Mouse (Mus musculus) kidney, postnatal 14 days (tissue): ENCODE measurements at regions not wholly inside any gene's neighbourhood (a gene's known extent, or its start where the extent isn't known, plus 50 kb on each side); places are given as distances from the start of the nearest gene placed in this dataset.

Experiments used
- DNase-seq: peaks from one replicate; pipeline ENCODE4 v3.0.0; 2022; ENCODE audit warnings: mixed read lengths

DNA sequence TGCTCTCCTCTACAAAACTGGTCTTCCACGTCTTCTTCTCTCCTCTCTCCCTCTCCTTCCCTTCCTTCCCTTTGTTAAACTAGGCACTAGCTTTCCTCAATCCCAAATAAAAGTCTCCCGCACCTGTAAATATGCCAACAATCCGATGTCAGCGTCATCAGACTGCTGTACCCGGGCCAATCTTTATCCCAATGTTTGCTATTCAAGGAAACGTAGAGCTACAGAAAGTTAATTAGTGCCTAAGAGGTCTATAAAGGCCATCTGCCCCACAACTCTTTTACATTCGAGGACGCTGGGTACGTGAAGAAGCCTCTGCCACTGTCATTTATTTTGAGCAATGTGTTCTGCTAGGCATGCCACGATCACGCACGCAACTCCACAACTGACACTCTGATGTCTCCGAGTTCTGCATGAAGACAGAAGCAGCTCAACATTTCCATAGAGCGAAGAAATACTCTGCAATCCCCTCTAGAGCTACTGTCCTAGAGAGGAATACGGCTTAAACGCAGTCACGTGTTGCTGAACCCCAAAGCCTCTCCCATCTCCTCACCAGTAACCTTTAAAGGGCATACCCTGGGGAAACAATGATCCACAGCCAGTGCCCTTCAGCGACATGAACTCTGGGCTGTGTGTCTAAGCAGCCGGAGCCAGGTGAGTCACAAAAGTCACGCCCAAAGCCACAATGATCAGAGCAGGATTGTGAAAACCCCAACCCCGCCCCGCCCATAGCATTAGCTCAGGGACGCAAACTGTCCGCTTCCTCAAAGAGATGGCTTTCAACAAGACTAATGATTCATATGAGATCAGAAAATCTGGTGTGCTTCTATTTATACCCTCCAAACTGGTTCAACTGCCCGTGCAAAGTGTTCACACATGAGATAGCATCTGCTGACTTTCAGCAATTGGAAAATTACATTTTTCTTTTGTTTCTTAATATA lies 510.9 kb upstream of the Gm10131 start:
- DNase-seq, result no peak

DNA sequence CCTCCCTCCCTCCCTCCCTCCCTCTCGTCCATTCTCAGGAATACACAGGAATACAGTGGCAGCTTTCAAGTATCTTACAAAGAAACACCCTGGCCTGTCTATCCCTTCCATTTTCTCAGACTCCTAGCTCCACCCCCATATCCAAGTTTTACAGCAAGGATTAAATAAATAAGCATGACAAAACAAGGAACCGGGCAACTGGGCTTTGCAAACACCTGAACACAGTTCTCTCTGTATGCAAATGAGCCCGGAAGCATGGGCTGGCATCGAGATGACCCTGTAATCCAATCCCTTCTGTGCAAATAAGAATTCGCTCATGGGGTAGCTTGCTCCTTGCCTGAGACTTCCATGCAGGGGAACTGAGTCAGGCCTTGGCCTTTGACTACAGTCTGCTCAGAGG lies 506.5 kb upstream of the Gm10131 start:
- DNase-seq, result no peak

DNA sequence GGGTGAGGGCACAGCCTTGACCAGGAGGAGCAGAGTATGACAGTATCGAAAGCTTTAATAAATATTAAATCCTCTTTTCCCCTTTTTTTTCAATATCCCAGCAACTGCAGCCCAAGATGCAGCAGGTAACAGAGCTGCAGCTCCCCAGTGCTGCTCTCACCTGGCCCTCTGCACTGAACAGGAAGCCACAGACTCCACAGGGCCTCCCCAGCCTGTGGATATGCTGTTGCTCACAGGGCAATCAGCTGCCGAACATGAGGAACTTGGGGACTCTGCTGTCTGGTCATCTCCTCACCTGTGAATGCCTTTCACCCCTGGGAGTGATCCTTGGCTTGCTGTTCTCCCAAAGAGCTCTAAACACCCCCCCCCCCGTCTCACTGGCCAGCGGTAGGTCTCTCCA lies 503.4 kb upstream of the Gm10131 start:
- DNase-seq, result no peak

DNA sequence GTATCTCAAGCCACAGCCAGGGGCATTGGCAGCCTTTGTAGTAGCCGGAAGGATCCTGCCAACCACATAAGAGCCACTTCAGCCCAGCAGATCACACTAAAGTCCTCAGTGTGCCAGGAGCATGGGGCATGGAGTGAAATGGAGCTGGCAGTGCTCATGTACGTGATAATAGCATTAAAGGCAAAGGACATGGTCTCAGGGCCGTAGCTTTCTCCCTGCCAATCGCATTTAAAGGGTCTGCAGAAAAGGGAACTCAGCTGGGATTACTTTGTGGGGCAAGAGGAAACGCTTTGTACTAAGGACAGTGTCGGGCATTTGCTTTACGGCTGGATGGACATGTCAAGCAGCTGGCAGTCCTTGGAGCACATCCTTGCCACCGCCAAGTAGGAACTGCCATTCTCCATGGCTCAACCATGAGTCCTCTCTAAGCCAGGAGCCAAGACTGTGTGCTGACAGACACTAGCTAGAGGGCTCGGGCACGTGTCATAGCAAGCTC lies 502.5 kb upstream of the Gm10131 start:
- DNase-seq, result no peak

DNA sequence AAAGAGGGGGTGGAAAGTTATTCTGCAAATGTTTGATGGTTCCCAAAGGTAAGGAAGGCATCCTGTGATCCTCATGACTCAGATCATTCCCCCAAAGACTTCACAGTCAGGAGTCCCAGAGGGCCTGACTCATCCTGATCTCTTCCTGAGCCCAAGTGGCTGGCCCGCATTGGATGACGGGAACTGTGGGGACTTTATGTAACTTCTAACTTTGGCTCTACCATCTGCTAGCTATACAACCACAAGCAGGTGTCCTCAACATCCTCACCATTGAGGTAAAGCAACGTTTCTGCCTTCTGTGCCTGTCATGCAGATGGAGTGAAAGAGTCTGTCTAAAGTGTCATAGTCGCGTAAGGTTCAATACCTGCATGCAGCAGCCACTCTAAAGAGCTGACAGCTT lies 501.6 kb upstream of the Gm10131 start:
- no peak for DNase-seq

DNA sequence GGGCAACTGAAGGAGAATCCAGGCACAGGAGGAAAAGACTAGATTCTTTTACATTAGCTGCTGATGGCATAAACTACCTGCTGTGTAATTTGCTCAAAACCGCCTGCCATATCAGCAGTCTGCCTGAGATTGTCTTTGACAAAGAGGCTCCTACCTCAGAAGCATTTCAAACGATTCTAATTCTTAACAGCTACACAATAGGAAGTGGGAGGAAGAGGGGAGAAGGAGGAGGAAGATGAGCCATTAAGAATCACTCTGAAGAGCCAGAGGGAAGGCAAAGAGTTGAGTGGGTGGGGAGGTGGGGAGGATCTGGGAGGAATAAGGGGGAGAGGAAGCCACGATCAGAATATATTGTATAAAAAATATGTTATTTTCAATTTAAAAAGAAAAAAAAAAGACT lies 500.9 kb upstream of the Gm10131 start:
- no peak for DNase-seq

DNA sequence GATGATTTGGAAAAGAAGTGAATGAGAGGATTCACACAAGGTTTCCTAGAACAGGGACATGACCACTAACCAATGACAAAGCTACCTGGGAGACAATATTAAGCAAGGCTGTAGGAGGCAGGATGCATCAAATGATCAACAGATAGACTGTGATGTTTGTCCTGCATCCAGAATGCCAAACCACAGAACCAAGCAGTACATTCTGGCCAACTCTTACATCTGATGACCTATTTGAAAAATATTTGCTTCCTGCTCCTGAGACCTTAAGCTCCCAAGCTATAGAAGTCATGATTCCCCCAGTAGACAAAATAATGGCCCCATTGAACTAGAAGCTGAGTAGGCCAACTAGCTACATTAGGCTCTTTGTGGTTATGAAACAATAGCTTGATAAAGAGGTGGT lies 498.6 kb upstream of the Gm10131 start:
- DNase-seq, result no peak

DNA sequence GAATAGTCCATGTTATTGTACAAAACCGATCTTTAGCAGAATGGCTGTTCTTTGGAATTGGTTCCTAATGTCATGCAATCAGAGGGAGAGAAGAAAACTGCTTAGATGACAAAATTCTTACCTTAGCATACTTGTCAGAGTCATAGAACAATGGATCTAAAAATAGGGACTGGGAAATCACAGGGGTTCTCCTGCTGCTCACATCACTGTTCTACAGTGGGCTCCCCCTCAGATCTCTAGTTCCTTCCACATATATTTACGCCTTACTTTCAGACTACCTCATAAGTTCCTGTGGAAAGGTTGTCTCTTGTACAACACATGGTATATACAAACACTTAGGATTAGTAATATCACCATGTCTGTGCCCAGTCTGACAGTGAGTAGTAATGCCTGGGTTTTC lies 495.9 kb upstream of the Gm10131 start:
- no peak for DNase-seq

DNA sequence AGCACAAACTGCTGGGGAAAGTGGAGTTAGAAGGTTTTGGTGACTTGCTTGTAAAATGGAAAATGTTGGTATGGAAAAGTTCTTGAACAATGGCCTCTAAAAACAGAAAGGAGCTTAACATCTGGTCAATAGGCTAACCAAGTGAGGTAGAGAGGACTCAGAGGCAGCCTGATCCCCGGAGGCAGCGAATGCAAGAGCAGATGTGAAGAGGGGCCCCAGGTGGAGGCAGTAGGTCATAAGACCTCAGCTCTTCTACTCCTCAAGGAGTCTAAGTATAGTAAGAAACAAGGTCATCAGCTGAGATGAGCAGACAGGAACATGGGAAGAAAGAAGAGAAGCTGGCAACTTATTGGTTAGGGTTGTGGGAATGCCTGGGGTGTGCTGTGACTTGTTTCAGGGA lies 493.5 kb upstream of the Gm10131 start:
- no peak for DNase-seq

DNA sequence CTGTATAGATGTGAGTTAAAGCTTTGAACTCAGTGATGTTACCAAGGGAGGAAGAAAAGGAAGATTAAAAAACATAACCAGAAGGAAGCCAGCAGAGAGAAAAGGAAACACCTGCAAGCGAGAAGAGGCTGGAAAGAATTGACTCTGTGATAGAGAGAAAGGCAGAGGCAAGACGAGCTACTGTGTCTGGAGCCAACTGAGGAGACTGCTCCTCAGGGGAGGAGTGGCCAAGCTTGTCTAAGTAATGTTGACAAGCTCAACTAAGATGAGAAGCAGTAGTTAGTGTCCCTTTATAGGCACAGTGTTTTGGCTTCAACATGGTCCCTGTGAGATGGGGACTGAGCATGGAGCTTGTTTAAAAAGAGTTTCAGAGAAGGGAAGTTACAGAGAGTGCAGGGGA lies 493.0 kb upstream of the Gm10131 start:
- no peak for DNase-seq

DNA sequence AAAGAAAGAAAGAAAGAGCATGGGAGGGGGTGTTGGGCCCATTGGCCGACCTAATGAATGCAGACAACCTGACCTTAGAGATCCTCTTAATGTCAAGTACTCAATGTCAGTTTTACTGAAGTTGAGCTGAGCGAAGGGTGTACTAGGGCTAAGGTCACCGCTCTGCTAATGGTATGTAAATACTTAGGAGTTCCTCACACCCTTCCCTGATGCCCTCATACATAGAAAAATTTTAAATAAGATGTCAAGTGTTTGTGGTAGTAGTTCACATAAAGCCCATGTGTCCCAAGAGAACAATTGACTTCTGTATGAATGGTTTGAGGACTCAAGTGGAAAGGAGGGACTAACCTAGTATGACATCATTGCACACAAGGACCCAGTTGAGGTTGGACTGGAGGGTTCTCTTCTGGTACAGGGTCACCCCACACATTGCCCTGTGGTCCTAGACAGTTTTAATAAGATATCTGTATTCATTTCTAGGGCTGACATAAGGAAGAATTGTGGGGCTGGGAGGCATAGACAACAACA lies 490.0 kb upstream of the Gm10131 start:
- DNase-seq, result no peak

DNA sequence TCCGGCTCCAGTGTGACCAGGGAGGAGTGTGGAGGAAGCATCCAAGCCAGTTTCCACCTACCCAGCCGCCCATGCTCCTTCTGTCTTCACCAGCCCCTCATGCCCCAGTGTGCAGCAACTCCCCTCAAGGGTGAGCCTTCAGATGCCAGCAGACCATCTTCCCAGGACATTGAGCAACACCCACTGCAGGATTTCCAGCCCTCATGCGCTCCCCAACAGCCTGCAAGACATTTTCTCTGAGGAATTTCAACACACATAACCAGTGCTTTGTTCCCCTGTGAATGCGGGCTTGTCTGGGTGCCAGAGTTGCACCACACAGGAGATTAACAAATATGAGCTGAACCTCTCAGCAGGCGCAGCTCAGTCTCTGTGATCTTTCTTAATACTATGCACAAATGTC lies 489.3 kb upstream of the Gm10131 start:
- DNase-seq, result no peak

DNA sequence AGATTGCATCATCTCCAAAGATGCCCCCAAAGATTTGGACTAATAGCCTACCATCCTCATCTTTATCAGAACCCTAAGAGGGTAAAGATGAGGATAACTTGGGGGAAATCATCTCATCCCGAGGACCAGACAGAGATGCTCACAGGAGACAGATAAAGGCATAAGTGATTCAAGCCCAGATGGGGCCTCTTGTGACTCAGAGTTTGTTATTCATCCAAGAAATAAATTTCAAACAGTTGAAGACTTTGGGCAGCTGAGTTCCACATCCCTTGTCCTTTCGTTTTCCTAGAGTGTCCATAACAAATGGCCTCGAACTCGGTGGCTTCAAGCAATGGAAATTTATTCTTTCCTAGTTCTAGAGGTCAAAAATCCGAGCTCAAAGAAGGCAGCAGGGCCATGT lies 485.1 kb upstream of the Gm10131 start:
- DNase-seq, result no peak

DNA sequence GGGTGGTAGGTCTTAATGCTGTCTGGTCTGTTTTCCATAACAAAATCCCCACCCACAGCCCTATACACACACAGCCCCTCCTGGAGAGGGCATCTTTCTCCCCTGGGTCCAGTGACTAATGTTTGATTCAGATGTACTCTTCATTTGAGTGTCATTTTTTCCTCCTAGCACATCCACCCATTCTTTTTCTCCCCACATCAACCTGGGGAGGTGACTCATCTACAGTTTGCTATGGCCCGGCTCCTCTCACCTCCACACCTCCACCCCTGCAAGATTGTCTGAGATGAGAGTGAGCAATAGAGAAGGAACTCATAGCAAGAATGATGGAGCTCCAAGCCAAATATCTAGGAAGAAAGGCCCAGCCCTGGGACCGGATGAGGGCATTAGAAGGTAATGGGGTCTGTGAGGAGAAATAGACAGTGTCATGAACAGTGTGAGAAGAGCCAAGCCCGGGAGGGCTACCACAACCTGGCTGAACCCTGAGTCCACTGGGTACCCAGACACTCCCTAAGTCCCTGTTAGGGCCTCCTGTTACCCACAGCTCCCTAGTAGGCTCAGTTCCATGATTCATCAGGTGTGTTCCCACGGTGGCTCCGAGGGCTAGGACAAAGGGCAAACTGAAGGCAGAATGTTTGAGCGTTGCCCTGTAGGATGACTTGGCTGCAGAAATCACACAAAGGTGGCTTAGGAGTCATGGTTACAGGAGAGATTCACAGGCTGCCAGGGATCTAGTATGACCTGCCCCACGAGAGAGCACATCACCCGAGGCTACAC lies 479.6 kb upstream of the Gm10131 start:
- no peak for DNase-seq

DNA sequence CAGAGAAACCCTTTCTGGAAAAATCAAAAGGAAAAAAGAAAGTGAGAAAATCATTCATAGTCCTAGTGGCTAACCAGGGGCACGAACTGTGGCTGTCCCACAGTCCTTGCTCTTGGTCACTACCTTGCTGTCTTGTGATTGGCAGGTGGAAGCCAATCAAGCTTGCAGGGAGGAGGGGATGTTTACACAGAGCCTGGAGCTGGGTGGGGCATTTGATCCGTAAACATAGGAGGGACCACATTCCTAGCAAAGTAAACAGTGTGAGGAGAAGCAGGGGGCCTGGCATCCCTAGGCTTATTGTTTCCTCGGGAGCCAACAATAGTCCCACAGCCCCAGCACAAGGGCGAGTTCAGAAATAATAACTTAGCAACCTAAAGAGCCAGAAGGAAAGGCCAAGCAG lies 466.5 kb upstream of the Gm10131 start:
- DNase-seq, result no peak

DNA sequence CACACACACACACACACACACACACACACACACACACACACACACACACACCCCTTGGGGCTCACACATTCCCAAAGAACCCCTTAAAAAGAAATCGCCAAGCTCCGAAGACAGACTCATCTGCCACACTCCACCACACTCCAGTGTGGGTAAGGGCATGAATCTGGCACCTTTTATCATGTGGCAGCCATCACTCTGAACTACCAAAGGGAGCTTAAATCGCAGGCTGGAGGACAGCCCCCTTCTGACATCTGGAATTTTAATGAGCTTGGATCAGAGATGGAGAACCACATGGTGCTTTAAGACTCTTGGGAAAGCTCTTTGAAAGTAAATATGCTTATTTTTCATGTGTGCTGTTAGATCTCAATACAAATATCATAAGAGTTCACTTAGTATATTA lies 462.5 kb upstream of the Gm10131 start:
- DNase-seq, result no peak

DNA sequence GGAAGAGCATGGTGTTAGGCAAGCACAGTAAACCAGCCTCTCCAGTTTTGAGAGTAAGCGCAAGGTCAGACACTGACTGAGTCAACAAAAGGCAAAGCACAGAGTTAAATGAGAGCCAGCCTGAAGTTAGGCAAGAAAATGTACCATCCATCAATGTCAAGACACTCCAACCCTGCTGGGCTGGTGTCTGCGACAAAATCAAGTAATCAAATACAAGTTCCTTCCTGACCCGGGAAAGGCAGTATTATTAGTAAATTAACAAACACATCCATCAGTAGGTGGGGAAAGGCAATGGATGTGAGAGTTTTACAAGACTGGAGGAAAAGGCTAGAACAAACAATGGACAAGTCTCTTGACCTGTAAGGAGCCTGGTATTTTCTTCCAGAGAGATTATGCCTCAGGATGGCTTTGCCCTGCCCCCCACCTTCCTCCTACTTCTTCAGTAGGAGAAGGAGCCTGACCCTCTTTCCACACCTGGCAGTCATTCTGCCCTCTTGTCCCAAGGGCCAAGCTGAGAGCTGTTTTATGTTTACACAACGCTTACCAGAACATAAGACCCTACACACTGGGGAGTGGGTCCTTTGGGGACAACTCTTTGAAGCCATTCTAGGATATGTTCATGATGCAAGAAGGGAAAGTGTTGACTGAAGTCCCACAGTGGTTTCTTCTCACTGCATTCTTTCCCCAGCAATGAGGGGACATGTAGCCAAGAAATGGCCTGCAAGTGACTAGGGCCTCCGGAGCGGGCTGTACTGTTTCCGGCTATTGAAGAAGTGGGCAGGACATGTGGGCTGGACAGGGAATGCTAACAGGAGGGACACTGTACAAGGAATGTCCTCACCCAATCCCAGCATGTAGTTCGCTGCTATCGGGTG lies 461.7 kb upstream of the Gm10131 start:
- peak; percentile 21 for DNase-seq

DNA sequence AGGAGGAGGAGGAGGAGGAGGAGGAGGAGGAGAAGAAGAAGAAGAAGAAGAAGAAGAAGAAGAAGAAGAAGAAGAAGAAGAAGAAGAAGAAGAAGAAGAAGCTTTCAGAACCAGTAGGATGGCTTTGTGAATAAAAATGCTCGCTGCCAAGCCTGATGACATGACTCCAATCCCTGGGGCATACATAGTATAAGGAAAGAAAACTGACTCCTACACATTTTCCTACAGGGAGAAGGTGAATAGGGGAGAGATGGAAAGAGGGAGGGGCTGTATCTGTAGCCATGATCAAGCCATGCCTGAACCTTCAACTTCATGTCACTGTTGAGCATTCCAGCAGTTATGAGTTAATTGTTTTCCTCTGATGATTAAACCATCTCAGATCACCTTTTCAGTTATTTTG lies 460.2 kb upstream of the Gm10131 start:
- no peak for DNase-seq

DNA sequence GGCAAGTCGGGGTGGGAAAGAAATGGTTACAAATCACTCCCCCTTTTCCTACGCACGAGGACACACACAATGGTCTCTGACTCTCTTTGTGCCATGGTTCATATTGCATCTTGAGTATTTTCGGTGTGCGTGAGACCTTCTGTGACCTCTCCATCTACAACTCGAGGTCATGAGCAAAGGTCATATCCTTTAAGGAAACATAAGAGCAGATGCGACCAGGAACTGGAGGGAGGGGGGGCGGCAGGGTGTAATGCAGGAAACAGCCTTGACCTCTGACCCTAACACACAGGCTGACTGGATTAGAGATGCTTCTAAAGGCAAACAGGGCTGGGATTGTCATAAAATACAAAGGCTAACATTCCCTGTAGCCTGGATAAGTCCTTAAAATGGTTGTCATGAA lies 450.7 kb upstream of the Gm10131 start:
- DNase-seq, result peak; percentile 50

DNA sequence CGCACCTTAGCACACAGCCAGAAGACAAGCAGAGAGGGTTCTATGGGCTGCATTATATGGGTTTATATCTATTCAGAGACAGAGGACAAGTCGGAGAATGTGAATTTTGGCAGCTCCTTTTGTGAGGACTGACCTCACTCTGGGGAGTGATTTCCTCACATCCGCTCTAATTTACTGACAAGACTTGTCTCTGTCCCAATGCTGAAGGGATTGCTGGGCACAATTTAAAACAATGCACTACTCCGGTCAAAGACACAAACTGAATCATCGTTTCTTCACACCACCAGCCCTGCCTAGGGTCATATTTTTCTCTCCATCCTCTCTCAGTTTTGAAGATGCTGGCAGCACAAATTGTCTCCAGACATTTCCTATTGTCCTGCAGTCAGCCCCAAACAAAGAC lies 438.2 kb upstream of the Gm10131 start:
- peak; percentile 22 for DNase-seq

DNA sequence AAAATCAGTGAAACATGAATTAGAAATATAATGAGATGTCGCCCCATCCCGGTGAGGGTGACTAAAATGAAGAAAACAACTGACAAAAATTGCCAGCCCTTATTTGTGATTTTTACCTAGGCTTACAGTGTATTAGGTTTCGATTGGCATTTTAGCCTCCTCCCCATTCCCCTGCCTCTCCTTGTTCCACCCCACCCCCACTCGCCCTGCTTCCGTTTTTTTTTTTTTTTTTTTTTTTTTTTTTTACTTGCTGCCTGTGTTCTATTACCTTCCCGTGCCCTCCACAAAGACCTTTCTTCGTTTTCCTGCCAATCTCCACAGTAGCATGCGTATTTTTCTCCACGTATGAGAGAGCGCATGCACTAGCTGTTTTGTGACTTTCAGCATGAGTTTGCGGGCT lies 435.3 kb upstream of the Gm10131 start:
- DNase-seq, result no peak

DNA sequence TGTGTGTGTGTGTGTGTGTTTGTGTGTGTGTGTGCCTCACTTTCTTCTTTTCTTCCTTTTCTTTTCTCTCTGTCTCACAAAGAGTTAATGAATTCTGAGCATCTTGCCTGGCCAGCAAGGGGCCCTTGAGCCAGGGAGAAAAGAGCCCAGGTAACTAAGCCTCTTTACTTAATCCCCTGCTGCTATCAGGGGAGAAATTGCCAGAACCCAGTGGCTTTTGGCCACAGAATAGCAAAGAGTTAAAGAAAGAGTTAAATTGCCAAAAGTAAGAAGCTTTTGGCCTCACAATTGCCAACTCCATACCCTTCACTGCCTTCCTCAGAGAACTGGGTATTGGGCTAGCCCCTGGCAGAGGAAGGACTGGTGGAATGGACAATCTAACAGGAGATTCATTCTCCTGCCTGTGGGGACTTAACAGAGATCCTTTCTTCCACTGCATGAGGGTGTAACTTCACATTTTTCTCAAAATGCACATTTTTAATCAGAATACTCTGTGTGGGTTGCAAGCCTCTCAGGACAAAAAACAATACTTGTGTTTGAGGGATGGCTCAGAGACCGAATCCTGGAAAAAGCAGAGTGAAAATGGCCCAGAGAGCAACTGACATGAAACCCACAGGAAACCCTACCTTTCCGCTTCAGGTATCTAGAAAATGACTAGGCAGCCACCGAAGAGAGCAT lies 431.0 kb upstream of the Gm10131 start:
- DNase-seq, result no peak
